Mouse (Mus musculus) cerebellum, adult 18-20 months (tissue): ENCODE data around the gene B830017H08Rik.

Experiments
- DNase-seq, 2 experiments: peaks; one replicate each; pipeline ENCODE4 v3.0.0; 2021

Gene B830017H08Rik

DNA sequence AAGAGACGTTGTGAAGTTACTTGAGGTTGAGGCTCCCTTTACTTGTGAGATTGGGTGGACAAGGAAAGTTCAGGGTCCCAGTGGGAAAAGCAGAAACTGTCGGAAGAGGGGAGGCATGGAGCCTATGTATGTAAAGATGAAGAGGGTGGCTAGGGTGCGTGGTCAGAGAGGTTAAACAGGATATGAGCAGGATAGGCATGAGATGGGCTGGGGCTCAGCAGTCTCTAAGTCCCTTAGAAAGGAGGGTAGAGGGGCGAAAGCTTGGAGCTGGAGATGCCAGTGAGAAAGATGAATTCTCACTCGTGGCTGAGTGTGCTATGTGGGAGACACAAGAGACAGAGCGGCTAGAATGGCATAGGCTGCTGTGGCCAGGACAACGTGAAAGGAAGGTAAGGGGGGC, at the start of gene B830017H08Rik:
B830017H08Rik (plus strand) TSS at position 301 of the 400 bp plus-strand sequence.
- DNase-seq = no peak

DNA sequence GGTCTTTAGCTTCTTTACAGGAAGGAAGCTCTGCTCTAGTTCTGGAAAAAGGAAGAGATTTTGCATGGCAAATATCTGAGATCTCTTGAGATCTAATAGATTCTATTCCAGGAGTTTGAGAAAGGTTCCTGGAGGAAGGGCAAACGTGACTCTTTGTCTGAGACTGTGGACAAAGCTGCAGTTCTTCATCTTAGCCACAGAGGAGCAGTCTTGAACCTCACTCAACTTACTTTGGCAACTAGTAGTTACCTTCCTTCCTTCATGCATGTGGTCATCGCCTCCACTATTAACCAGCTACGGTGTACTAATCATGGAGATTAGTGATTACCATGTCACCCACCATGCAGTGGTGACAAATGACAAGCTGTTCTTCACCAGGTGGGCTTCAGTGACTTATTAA, 47.6 kb upstream of the B830017H08Rik start:
- DNase-seq = no peak

DNA sequence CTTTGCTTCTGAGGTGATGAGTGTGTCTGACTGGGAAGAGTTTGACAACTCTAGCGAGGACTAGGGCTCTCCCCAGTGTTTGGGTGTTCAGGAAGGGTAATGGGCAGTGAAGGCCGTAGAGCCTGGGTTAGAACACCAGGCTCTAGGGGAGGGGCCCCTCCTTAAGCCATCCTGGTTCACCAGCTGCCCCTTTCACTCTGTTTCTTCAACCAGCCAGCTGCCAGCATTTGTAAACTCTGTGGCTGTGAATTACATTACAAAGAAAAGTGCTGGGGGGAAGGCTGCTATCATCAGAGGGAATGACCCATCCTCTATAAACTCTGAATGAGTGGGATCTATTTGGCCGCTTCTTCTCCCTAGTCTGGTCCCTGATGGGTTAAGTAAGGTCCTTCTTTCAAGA, 40.2 kb upstream of the B830017H08Rik start:
- no peak for DNase-seq

DNA sequence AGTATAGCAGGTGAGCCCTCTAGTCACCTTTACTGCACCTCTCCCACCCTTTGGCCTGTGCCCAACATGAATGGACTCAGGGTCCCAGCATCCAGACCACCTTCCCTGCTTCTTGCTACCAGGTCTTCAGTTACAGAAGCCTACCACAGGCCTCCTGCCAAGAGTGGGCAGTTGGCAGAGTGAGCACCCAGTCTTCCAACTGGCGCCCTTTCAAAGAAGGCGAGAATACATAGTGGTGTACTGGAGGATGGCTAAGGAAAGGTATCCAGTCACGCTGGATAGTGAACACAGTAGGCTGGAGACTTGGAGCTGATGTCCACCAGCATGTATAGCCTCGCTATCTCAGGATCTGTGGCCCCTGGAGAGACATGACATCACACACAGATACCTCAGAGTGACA, 38.9 kb upstream of the B830017H08Rik start:
- no peak for DNase-seq

DNA sequence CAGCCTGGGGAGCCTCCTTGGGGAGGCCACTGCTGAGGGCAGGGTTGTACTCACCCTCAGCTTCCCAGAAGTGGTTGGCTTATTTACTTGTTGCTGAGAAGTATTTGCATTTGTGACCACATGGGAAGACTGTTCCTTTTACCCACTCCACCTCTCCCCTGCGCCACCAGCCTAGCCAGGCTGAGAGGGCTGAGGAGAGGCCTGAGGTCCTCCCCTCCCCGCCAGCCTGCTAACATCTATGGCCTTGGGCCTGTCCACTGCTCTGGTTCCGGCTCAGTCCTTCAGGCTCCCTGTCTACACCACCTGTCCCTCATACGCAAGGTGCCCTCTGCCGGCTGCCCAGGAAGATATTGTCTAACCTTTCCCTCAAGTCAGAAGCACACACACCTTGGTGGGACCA, 37.3 kb upstream of the B830017H08Rik start:
- no peak for DNase-seq

DNA sequence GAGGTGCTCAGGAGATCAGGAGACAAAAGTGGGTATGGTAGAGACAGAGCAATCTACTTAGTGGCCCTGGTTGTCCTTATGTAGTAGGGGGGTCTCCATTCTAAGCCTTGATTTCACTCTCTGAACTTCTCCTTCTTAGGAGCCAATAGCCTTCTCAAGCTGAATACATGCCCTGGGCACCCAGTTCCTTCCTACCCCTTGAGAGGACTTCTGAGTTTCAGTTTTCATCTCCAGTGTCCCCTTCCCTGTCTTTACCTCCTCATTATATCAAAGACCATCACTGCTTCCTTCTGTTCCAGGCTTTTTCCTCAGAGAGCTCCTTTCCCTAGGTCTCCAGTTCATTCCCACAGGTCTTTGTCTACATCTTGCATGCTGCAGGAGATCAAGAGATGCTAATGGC, 36.4 kb upstream of the B830017H08Rik start:
- no peak for DNase-seq

DNA sequence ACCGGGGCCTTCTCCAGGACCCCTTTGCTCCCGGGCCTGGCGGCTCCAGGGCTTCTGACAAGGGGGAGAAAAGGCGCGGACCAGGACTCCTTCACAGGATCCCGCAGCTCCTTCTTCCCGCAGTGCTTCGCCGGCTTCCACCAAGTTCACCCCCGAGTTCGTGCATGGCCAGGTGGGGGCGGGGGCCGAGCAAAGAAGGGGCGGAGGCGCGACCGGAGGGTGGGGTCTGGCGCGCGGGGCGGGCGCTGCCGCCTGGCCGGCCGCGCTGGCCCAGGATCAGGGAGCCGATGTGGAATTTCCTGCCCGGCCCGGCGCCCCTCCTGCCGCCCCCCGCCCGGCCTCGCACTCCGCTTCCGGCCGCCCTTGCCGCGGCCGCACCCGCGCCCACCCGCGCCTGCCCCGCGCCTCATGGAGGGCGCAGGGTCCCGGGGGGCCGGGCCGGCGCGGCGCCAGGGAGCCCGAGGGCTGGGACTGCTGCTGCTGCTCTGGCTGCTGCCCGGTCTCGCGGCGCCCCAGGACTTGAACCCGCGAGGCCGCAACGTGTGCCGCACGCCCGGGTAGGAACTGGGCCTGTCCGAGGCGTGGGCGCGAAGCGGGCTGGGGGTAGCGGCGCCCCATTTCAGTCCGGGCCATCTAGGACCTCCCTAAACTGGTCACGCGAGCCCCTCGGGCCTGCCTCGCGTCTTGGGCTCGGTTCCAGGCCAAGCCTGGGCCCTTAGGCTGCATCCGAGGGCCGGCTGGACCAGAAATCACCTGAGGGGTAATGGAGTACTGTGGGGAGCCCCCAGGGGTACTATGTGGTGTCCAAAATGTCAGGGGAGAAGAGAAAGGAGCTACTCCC, 35.7 kb upstream of the B830017H08Rik start, which contains the start of gene Scarf2:
Scarf2 (plus strand) TSS at position 312 of the 841 bp plus-strand sequence.
- no peak for DNase-seq

DNA sequence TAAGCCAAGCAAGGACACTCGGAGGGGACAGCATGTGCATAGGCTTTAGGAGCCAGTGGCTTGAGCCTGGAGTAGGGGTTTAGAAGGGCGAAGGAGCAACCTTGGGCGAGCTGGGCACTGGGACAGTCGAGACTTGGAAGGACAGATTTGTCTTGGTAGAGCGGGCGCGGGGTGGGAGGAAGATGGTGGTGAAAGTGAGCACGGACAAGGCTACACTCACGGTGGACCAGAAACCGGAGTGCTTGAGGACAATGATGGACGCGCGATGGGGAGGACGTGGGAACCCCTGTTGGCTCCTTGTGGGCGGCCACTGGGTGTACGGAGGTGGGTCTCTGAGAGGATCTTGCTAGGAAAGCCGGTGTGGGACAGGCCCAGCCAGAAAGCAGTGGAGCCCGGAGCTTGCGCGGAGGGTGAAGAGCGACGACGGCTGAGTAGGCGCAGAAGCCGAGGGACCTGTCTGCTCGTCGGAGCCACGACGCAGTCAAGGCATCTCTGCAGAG, 35.1 kb upstream of the B830017H08Rik start:
- no peak for DNase-seq

DNA sequence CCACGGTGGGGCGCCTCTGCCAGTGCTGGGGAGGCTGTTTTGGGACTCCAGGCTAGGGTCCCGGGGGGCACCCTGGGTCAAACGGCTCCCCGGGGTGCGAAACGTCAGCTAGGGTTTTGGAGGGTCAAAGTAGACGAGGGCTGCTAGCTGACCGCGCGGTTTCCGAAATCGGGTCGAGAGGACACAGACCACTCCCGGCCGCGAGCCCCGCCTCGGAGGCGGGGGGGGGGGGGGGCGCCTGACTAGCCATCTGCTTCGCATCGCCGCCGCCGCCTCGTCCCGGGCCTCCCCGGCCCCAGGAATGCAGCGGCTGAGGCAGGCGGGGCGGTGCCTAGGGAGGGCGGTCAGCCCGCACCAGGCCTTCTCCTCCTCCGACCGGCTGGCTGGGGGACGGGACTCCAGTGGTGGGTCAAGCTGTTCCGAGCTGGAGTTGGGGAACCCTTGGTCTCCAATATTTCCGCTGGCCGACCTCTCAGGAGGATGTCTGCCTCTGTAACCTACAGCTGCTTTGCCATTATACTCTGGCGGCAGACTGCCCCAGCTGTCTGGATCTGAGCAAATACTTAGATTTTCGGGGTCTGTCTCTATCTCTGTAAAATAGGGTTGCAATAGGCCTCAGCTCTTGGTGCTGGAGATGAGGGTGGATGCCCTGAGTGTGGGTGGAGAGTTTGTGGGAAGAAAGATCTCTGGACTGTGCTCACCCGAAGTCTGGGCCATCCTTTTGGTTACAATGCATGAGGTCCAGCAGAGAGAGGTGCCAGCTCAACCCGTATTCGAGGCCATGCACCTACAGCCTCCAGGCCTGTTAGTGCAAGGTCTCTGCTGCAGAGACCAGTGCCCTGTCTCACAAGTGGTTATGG, 34.4 kb upstream of the B830017H08Rik start:
- no peak for DNase-seq

DNA sequence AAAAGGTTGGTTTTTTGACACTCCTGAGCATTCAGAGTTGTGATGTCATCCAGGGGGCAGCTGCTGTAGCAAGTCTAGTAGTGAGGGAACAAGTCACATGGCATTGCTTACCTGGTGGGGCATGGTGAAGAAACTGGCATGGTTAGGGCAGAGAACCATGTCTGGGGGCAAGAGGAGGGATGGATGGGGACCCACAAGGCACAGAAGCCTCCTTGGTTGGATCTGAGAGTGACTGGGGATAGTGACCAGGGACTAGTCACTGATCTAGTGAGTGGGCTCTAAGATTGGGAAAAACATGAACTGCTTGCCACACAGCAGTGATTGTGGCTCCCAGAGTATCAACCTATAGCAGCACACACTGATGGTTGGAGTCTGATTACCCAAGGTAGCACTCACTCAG, 33.3 kb upstream of the B830017H08Rik start:
- no peak for DNase-seq

DNA sequence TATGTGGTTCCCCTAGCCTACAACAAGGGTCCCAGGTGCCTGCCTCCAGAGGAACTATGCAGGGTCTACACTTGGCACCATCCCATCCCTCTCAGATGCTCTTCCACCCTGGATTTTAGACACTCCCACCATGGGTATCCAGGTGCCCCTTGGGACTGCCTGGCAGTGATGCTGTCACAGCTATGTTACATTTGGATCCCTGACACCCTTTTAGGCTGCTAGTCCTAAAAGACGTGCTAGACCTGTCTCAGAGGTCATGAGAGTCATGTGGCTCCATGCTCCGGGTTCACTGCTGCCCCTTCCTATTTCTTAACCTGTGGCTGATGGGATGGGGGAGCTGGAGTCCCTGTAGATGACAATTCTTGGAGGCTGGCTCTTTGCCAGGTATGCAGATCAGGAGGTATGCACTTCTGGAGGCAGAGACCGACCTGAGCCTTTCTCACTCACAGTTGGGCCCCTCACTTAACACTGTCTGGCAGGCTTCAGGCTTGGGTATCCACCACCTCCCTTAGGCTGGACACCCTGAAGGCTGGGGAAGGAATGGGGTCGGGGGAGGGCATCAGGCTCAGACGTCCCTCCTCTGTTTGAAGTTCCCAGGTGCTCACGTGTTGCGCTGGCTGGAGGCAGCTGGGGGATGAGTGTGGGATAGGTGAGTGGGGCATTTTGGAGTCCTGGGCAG, 31.0 kb upstream of the B830017H08Rik start:
- no peak for DNase-seq

DNA sequence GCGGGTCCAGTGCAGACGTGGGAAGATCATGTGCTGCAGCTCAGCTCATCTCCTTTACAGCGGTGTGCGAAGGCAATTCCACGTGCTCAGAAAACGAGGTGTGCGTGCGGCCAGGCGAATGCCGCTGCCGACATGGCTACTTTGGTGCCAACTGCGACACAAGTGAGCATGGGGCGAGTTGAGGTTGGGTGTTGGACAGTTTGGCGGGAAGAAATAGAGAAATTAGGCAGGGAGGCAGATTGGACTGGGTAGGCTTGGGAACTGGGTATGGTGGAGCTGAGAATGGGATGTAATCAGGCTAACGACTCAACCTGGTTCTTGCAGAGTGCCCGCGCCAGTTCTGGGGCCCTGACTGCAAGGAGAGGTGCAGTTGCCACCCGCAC, 30.5 kb upstream of the B830017H08Rik start:
- peak; percentile 16 to 17 for DNase-seq

DNA sequence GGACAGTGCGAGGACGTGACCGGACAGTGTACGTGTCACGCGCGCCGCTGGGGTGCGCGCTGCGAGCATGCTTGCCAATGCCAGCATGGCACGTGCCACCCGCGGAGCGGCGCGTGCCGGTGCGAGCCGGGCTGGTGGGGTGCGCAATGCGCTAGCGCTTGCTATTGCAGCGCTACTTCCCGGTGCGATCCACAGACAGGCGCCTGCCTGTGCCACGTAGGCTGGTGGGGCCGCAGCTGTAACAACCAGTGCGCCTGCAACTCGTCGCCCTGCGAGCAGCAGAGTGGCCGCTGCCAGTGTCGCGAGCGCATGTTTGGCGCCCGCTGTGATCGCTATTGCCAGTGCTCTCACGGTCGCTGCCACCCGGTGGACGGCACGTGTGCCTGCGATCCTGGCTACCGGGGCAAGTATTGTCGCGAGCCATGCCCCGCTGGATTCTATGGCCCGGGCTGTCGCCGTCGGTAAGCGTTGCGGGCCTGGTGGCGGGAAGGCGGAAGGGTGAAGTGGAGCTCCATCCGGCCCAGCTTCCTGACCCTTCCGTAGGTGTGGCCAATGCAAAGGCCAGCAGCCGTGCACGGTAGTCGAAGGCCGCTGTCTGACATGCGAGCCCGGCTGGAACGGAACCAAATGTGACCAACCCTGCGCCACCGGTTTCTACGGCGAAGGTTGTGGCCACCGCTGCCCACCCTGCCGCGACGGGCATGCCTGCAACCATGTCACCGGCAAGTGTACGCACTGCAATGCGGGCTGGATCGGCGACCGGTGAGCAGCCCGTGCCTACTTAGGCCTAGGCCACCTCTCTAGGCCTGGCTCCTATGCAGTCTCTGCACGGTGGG, 29.9 kb upstream of the B830017H08Rik start:
- peak; percentile 25 to 54 for DNase-seq

DNA sequence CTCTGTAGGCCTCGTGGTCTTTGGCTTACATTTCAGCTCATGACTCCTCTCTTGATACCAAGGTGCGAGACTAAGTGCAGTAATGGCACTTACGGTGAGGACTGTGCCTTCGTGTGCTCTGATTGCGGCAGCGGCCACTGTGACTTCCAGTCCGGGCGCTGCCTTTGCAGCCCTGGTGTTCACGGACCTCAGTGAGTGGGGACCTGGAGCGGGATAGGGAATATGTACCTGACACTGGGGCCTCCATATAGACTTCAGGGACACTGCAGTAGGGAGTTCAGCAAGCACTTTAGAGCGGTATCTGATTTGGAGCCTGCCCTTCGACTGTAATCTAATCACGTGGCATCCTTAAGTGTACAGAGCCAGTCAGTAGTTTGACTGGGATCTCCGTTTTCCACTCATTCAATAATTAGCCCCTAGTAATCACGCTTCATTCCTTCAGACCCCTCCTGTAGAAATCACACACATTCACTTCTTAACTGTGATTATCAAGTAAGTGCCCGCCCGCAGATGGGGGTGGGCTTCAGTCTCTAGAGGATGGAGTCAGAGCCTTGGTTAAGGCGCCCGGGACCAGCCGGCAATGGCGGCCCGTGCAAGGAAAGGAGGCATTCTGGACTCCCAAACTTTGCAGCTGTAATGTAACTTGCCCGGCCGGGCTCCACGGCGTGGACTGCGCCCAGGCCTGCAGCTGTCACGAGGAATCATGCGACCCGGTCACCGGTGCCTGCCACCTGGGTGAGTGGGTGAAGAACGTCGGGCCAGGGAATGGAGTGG, 29.1 kb upstream of the B830017H08Rik start:
- peak in 1 of 2 experiments; percentile 13 for DNase-seq

DNA sequence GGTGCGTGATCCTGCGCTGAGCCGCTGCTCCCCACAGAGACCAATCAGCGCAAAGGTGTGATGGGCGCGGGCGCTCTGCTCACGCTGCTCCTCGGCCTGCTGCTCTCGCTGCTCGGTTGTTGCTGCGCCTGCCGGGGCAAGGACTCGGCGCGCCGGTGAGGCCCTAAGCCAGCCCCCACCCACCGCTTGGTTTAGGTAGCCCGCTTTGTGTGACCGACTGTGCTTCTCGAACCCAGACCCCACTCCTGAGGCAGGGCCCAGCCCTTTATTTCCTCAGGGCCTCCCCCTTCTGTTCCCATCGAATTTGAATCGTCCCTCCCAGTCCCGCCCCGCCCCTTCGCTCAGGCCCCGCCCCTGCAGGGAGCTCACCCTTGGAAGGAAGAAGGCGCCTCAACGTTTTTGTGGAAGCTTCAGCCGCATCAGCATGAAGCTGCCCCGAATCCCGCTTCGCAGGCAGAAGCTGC, 28.4 kb upstream of the B830017H08Rik start:
- peak in 1 of 2 experiments; percentile 34 for DNase-seq

DNA sequence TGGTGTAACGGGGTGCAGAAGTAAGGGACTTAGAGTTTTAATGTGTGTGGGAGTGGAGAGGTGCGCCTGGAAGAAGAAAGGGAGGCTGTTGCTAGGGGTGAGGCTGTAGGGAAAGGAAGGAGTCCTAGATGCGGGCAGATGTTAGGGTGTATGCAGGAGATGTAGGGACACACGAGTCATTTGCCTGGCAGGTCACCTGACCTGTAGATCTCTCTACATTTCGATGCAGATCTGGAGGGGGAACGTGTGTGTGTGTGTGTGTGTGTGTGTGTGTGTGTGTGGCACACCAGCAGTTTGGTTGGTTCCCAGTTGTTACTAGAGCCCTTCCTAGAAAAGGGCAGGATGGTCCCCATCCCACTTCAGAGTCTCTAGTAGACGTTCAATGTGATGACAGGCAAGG, 27.9 kb upstream of the B830017H08Rik start:
- DNase-seq = no peak

DNA sequence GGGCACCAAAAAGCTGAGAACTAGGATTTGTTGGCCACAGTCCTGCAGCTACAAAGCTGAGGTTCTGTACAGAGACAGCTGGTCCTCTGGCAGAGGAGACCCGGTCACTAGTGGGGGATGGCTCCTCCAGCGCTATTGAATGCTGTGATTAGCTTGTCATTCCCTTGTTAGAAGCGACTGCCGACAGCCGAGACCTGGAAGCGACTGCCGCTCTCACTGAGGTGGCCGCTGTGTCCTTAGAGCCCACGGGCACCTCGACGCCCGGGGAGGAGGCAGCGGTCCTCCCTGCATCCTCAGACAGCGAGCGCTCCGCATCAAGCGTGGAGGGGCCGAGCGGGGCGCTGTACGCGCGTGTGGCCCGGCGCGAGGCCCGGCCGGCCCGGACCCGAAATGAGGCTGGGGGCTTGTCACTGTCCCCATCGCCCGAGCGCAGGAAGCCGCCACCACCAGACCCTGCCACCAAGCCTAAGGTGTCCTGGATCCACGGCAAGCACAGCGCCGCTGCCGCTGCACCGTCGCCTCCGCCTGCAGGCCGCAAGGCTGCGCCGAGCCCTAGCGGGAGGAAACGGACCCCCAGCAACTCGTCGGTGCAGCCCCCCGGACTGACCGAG, 26.2 kb upstream of the B830017H08Rik start:
- no peak for DNase-seq

DNA sequence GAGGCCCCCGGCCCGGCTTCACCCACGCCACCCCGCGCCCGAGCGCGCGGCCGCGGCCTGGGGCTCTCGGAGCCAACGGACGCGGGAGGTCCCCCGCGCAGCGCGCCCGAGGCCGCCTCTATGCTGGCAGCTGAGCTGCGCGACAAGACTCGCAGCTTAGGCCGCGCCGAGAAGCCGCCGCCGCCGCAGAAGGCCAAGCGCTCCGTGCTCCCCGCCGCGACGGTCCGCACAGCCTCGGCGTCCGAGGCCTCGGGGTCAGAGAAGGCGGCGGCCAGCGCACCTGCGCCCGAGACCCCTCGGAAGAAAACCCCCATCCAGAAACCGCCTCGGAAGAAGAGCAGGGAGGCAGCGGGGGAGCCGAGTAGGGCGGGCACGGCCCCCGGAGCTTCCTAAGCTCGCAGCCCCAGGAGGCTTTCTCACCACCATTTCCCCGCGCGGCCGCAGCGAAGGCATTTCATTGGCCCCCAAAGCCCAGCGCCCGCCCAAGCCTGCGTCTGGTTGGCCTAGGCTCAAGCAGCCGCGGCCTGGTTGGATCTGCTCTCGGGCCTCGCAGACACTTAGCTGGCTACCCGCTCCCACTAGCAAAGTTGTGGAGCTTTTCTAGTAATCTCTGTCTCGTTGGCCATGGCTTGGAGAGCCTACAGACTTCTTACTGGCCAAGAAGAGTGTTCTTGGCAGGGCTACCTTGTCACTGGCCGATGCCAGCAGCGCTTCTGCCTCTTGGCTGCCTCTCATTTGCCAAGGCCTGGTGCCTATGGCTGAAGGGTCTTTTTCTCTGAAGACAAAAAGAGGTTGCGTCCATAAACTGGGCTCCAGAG, 25.5 kb upstream of the B830017H08Rik start:
- DNase-seq = peak; percentile 89 to 91

DNA sequence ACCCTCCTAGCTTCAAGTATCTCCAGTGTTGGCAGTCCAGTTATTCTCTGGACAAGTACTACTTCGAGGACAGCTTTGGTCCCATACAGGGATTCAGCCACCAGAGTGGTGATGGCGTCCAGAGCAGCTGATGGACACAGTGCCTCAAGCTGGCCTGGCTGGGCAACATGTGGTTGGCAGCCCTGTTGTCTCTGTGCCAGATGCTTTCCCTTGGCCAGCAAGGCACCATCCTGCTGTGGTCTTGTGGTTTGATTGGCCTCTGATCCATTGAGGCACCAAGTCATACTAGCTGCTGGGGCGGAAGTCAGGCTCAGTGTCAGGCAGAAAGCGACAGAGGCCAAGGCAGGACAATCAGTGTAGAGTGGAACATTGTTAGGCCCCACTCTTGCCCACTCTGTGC, 23.8 kb upstream of the B830017H08Rik start:
- no peak for DNase-seq

DNA sequence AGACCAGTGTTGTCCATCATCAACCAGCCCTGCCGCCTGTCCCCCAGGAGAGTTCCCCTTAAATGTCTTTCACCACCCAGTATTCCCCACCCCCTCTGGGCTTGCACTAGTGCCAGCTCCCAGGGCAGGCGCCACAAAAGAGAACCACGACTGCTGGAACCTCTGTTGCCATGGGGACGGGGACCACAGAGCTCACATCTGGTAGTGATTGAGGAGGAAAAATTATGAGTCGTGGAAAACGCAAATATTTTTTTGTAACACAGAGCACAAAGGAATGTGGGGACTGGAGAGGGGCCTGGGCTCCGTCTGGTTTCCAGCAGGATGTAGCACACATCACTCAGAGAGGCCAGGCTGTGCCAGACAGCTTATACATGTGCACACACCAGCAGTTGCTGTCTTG, 23.2 kb upstream of the B830017H08Rik start:
- DNase-seq = no peak
